Mouse (Mus musculus): ENCODE measurements around the gene Klhl7.

DNA sequence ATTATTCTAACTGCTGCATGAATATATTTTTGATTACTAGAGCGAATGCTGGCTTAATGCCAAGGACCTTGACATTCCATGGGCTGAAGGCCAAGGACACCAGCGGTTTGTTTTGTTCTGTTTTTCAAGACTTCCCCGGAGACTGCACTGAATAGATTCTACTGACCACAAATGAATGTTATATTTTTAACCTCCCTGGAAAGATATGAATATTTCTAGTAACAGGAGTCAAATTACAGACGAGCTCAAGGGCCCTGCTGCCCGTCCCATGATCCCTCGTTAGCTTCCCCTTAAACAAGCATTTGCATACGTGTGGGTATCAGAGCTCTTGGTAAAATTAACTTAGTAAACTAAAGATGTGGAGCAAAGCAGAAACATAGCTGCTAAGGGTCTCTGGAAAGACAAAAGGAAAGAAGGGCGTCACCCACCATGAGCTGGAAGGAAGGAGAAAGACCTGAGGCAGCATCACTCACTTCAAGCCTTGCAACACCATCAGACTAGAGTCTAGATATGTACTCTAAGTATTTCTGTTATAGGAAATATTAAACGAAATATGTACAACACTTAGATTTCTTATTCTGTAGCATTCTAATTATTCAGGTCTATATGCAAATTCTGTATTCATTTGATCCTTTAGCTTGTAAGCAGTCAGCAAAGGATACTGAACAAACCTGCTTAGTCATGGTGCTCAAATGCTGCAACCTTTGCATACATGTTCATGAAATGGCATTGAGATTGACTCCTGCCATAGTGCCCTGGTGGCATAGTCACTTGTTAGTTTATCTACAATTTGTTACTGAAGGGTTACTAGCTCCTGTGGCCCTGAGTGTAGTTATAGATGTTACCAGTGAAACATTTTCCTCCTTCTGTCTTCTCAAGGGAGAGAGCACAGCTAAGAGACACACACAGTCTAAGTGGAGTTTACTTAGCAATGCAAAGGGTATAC is 46.9 kb upstream of the Klhl7 start:
- TF ChIP-seq CTCF (IDR thresholded peaks at IDR 0.05; ENCODE audit: extremely low read depth, insufficient read length, insufficient replicate concordance, low read depth, low read length) (no peak), POLR2A (IDR thresholded peaks at IDR 0.05; ENCODE audit: low read depth, low read length) (no peak)

Data from small intestine, adult 2 months (tissue).